Mouse (Mus musculus) bone marrow macrophage, adult 2 months (primary cell): Measurements from ENCODE around the gene Ppp1r36.

ENCODE experiments used
- CTCF ChIP-seq: IDR thresholded peaks from 2 replicates; pipeline ENCODE4 v1.5.1; 2012; ENCODE audit warnings: low read depth, mild to moderate bottlenecking, low read length, moderate library complexity
- POLR2A ChIP-seq: IDR thresholded peaks from 2 replicates; pipeline ENCODE4 v1.6.1; 2012; ENCODE audit warnings: mild to moderate bottlenecking, low read depth, low read length, borderline replicate concordance

DNA sequence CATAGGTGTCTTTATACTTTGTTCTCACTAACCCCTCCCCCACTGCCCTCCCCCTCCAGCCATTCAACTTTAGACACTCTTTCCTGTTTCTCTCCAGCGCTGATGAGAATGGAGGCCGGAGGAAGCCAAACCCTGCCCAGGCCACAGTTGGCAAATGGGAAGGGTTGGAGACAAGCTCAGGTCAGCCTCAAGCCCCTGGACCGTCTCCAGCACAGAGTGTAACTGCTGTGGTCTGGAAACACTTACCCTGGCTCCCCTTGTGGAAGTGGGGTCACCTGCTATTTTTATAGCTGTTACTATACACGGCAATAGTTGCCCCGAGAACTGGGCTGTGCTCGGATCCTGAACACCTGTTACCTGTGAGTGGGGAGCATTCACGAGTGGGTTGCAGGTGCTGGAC lies 49.3 kb downstream of the Ppp1r36 start:
- TF ChIP-seq CTCF (no peak), POLR2A (no peak)
